Mouse (Mus musculus) lung, embryonic 14.5 days (tissue): ENCODE measurements at regions not wholly inside any gene's neighbourhood (a gene's known extent, or its start where the extent isn't known, plus 50 kb on each side); places are given as distances from the start of the nearest gene placed in this dataset.

Experiments
- ATAC-seq: fragments of 200-750 bp; cut with Nextera tagmentation; 2 replicates; pipeline ENCODE4 v1.8.0; 2017; ENCODE audit warnings: mild to moderate bottlenecking, moderate TSS enrichment, moderate library complexity; ENCODE audit not compliant: insufficient read depth
- DNase-seq: peaks from one replicate; pipeline ENCODE4 v3.0.0-alpha.2; 2015
- H3K27ac ChIP-seq: fragments of 300-500 bp; sonication (generic); 2 replicates; pipeline ENCODE4 v1.5.1; 2014; ENCODE audit warnings: low read depth, mild to moderate bottlenecking, moderate library complexity
- H3K27me3 ChIP-seq: fragments of 300-500 bp; sonication (generic); 2 replicates; pipeline ENCODE4 v1.6.1; 2014; ENCODE audit warnings: low read length, control low read depth; ENCODE audit not compliant: insufficient read depth
- H3K36me3 ChIP-seq: fragments of 300-500 bp; sonication (generic); 2 replicates; pipeline ENCODE4 v1.6.1; 2014; ENCODE audit warnings: control low read depth; ENCODE audit not compliant: insufficient read depth
- H3K4me1 ChIP-seq: fragments of 300-500 bp; sonication (generic); 2 replicates; pipeline ENCODE4 v1.6.1; 2014; ENCODE audit warnings: antibody characterized with exemption, control low read depth; ENCODE audit not compliant: insufficient read depth
- H3K4me2 ChIP-seq: fragments of 300-500 bp; sonication (generic); 2 replicates; pipeline ENCODE4 v1.6.1; 2014; ENCODE audit warnings: mild to moderate bottlenecking
- H3K4me3 ChIP-seq: fragments of 300-500 bp; sonication (generic); 2 replicates; pipeline ENCODE4 v1.5.1; 2014; ENCODE audit warnings: low read depth, low read length
- H3K9ac ChIP-seq: fragments of 300-500 bp; sonication (generic); 2 replicates; pipeline ENCODE4 v1.6.1; 2014
- H3K9me3 ChIP-seq: fragments of 300-500 bp; sonication (generic); 2 replicates; pipeline ENCODE4 v1.6.1; 2016; ENCODE audit warnings: low read depth, low read length, control low read depth
- CTCF ChIP-seq: IDR thresholded peaks from 2 replicates; pipeline ENCODE4 v1.5.1; 2016; ENCODE audit warnings: antibody characterized with exemption, low read depth
- WGBS: fragments of 180-500 bp; shearing (Covaris S2); extraction: QIAGEN DNeasy Blood & Tissue Kit; methylation state at CpG from one replicate; pipeline ENCODE4 v1.1.7; 2014; 5-methylcytosine and 5-hydroxymethylcytosine counted together

GRCm38 (mm10) chr3:66759841-66760240 lies 221.3 kb upstream of the Rsrc1 start:
- H3K27ac ChIP-seq = no peak overlapping the region
- no peak for TF ChIP-seq CTCF
- H3K4me1 ChIP-seq = no peaks in the 10 kb centered on the region
- DNase-seq (no peak), ATAC-seq (no peak)
- no peak overlapping the region for H3K4me3 ChIP-seq
- WGBS = 84% methylated on average over 4 of the region's 4 CpGs
- H3K9ac ChIP-seq = no peak overlapping the region
- H3K9me3 ChIP-seq = no peaks in the 10 kb centered on the region
- no peaks in the 10 kb centered on the region for H3K36me3 ChIP-seq
- no peaks in the 10 kb centered on the region for H3K27me3 ChIP-seq
- H3K4me2 ChIP-seq = no peak overlapping the region

GRCm38 (mm10) chr3:66762446-66762845 lies 218.7 kb upstream of the Rsrc1 start:
- ATAC-seq (no peak), DNase-seq (no peak)
- no peaks in the 10 kb centered on the region for H3K4me1 ChIP-seq
- no peak overlapping the region for H3K4me3 ChIP-seq
- H3K27me3 ChIP-seq = no peaks in the 10 kb centered on the region
- WGBS = 71% methylated on average over 3 of the region's 3 CpGs
- H3K9me3 ChIP-seq = no peaks in the 10 kb centered on the region
- H3K4me2 ChIP-seq = no peak overlapping the region
- H3K36me3 ChIP-seq = no peaks in the 10 kb centered on the region
- TF ChIP-seq CTCF = no peak
- H3K27ac ChIP-seq = no peak overlapping the region
- no peak overlapping the region for H3K9ac ChIP-seq

DNA sequence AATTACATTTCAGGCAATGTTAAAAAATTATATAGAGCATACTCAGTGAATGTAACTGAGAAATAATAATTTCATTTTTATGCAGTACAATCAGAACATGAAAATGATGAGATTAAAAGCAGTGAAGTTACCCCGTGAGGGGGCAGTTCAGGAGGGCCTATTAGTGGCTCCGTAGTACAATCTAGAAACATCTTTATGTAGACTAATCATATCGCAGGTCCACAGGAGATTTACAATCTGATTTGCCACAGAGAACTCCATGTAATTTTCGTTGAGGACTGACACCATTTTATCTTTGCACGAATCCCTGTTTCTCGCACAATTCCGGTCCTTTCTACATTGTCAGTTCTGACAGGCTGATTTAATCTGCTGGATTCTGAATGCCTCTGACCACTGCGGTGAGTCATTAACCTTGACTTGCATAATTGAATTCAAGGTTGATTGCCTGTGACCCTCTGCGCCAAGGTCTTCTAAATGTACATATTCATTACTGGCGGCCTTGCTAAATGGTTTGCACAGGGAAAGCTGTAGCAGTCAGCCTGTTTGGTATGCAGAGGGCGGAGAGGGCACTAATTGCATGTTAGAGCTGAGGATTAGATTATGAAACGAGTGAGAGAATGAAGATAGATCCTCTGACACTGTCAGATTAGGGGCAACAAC lies 183.7 kb upstream of the Rsrc1 start:
- DNase-seq = no peak
- Histone ChIP-seq H3K27ac (no peak overlapping the region), H3K9me3 (no peaks in the 10 kb centered on the region), H3K4me1 (no peaks in the 10 kb centered on the region), H3K9ac (no peak overlapping the region), H3K4me3 (no peak overlapping the region), H3K36me3 (no peaks in the 10 kb centered on the region), H3K27me3 (no peaks in the 10 kb centered on the region), H3K4me2 (no peak overlapping the region)
- 61% methylated on average over 12 of the region's 12 CpGs for WGBS
- TF ChIP-seq CTCF = no peak
- no peak for ATAC-seq

DNA sequence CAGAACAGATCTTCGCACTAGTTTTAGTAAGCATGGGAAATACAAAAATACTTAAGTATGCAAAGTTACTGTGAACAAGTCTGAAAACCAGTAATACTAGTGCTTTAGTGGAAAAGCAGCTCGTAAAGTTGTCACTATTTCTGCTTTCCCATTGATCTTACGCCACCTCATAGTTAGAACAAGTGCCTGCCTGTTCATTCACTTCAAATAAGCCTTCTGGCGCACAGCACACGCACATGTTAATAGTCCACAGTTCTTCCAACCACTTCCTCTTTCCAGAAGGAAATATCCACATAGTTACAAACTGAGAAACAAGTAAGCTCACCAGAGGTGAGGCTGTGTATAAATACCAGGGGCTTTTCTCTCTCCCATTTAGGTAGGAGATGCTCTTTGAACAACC lies 182.9 kb upstream of the Rsrc1 start:
- no peaks in the 10 kb centered on the region for H3K36me3 ChIP-seq
- DNase-seq (no peak), ATAC-seq (no peak)
- no peaks in the 10 kb centered on the region for H3K9me3 ChIP-seq
- H3K27ac ChIP-seq = no peak overlapping the region
- no peak overlapping the region for H3K4me2 ChIP-seq
- TF ChIP-seq CTCF = no peak
- H3K27me3 ChIP-seq = no peaks in the 10 kb centered on the region
- H3K9ac ChIP-seq = no peak overlapping the region
- WGBS = 74% methylated on average over 5 of the region's 5 CpGs
- H3K4me3 ChIP-seq = no peak overlapping the region
- H3K4me1 ChIP-seq = 0 out of 2 replicates have a peak, but pooled peaks cover 2% of the 10 kb centered on the region

GRCm38 (mm10) chr3:66802538-66802937 lies 178.7 kb upstream of the Rsrc1 start:
- Histone ChIP-seq H3K9ac (no peak overlapping the region), H3K9me3 (no peaks in the 10 kb centered on the region), H3K4me2 (no peak overlapping the region), H3K36me3 (no peaks in the 10 kb centered on the region), H3K4me3 (no peak overlapping the region), H3K4me1 (0 out of 2 replicates have a peak, but pooled peaks cover 2% of the 10 kb centered on the region), H3K27me3 (no peaks in the 10 kb centered on the region), H3K27ac (no peak overlapping the region)
- no peak for TF ChIP-seq CTCF
- 73% methylated on average over 5 of the region's 5 CpGs for WGBS
- DNase-seq (no peak), ATAC-seq (no peak)

GRCm38 (mm10) chr3:66806176-66806575 lies 175.0 kb upstream of the Rsrc1 start:
- Histone ChIP-seq H3K27me3 (no peaks in the 10 kb centered on the region), H3K4me1 (0 out of 2 replicates have a peak, but pooled peaks cover 2% of the 10 kb centered on the region), H3K9ac (no peak overlapping the region), H3K27ac (no peak overlapping the region), H3K4me2 (no peak overlapping the region), H3K4me3 (no peak overlapping the region), H3K36me3 (no peaks in the 10 kb centered on the region), H3K9me3 (no peaks in the 10 kb centered on the region)
- 37% methylated on average over 1 of the region's 1 CpGs for WGBS
- no peak for TF ChIP-seq CTCF
- ATAC-seq (no peak), DNase-seq (no peak)

GRCm38 (mm10) chr3:66812686-66813445 lies 168.3 kb upstream of the Rsrc1 start:
- no peaks in the 10 kb centered on the region for H3K36me3 ChIP-seq
- H3K27me3 ChIP-seq = no peaks in the 10 kb centered on the region
- TF ChIP-seq CTCF = no peak
- no peak overlapping the region for H3K4me2 ChIP-seq
- 62% methylated on average over 5 of the region's 5 CpGs for WGBS
- no peak overlapping the region for H3K4me3 ChIP-seq
- no peak overlapping the region for H3K27ac ChIP-seq
- no peak for ATAC-seq
- DNase-seq = peak; percentile 4
- no peaks in the 10 kb centered on the region for H3K9me3 ChIP-seq
- no peak overlapping the region for H3K9ac ChIP-seq
- no peaks in the 10 kb centered on the region for H3K4me1 ChIP-seq
